Mouse (Mus musculus): ENCODE measurements around the gene Stard13. TPM values are rescaled to one million over a fixed set of nuclear protein-coding genes. Genes with fewer than 3 reads are reported as not detected.

Gene Stard13
- total RNA-seq, 2 experiments from 2014 or later, result 0.07 TPM; not detected in 1

GRCm38 (mm10) chr5:151183656-151184240 is 49.9 kb downstream of the Stard13 start:
- no peak for ATAC-seq (ENCODE audit: poor library complexity, severe bottlenecking)

- ATAC-seq (ENCODE audit: poor library complexity, severe bottlenecking), result no peak
These were observed 52.3 kb downstream of the Stard13 start for GRCm38 (mm10) chr5:151181288-151181687.

- ATAC-seq (ENCODE audit: poor library complexity, severe bottlenecking), result no peak
These were observed 53.4 kb downstream of the Stard13 start for GRCm38 (mm10) chr5:151180176-151180785.

GRCm38 (mm10) chr5:151177171-151177570 is 56.5 kb downstream of the Stard13 start:
- ATAC-seq (ENCODE audit: poor library complexity, severe bottlenecking), result no peak

GRCm38 (mm10) chr5:151175897-151176313 is 57.7 kb downstream of the Stard13 start:
- ATAC-seq (ENCODE audit: poor library complexity, severe bottlenecking), result no peak

GRCm38 (mm10) chr5:151174485-151175460 is 58.9 kb downstream of the Stard13 start:
- no peak for ATAC-seq (ENCODE audit: poor library complexity, severe bottlenecking)

GRCm38 (mm10) chr5:151173774-151174173 is 59.9 kb downstream of the Stard13 start:
- ATAC-seq (ENCODE audit: poor library complexity, severe bottlenecking), result no peak

GRCm38 (mm10) chr5:151170168-151170750 is 63.4 kb downstream of the Stard13 start:
- no peak for ATAC-seq (ENCODE audit: poor library complexity, severe bottlenecking)

- ATAC-seq (ENCODE audit: poor library complexity, severe bottlenecking), result no peak
These were observed 65.4 kb downstream of the Stard13 start for GRCm38 (mm10) chr5:151168191-151168590.

- ATAC-seq (ENCODE audit: poor library complexity, severe bottlenecking), result no peak
These were observed 66.0 kb downstream of the Stard13 start for GRCm38 (mm10) chr5:151167641-151168040.

- ATAC-seq (ENCODE audit: poor library complexity, severe bottlenecking), result no peak
These were observed 67.4 kb downstream of the Stard13 start for GRCm38 (mm10) chr5:151166266-151166665.

- no peak for ATAC-seq (ENCODE audit: poor library complexity, severe bottlenecking)
These were observed 68.1 kb downstream of the Stard13 start for GRCm38 (mm10) chr5:151165381-151166016.

- ATAC-seq (ENCODE audit: poor library complexity, severe bottlenecking), result no peak
These were observed 68.8 kb downstream of the Stard13 start for GRCm38 (mm10) chr5:151164815-151165214.

GRCm38 (mm10) chr5:151162642-151163041 is 71.0 kb downstream of the Stard13 start:
- ATAC-seq (ENCODE audit: poor library complexity, severe bottlenecking), result no peak

- ATAC-seq (ENCODE audit: poor library complexity, severe bottlenecking), result no peak
These were observed 78.4 kb downstream of the Stard13 start for GRCm38 (mm10) chr5:151155247-151155646.

GRCm38 (mm10) chr5:151154780-151155179 is 78.9 kb downstream of the Stard13 start:
- no peak for ATAC-seq (ENCODE audit: poor library complexity, severe bottlenecking)

- ATAC-seq (ENCODE audit: poor library complexity, severe bottlenecking), result no peak
These were observed 79.6 kb downstream of the Stard13 start for GRCm38 (mm10) chr5:151154030-151154429.

- no peak for ATAC-seq (ENCODE audit: poor library complexity, severe bottlenecking)
These were observed 82.1 kb downstream of the Stard13 start for GRCm38 (mm10) chr5:151151549-151151948.

- ATAC-seq (ENCODE audit: poor library complexity, severe bottlenecking), result no peak
These were observed 84.1 kb downstream of the Stard13 start for GRCm38 (mm10) chr5:151149509-151149908.

GRCm38 (mm10) chr5:151148079-151148478 is 85.6 kb downstream of the Stard13 start:
- no peak for ATAC-seq (ENCODE audit: poor library complexity, severe bottlenecking)

GRCm38 (mm10) chr5:151145807-151146206 is 87.8 kb downstream of the Stard13 start:
- ATAC-seq (ENCODE audit: poor library complexity, severe bottlenecking), result no peak
